Mouse (Mus musculus) E14TG2a.4 (cell line): Measurements from ENCODE around the gene Tnfrsf18.

Experiments used
- CTCF ChIP-seq: conservative IDR thresholded peaks from 2 replicates; pipeline ENCODE4 v1.5.1; 2014; ENCODE audit warnings: low read length
- NANOG ChIP-seq: IDR thresholded peaks from 2 replicates; pipeline ENCODE4 v1.6.1; 2014; ENCODE audit warnings: borderline replicate concordance, low read length, mixed read lengths
- POU5F1 ChIP-seq: IDR thresholded peaks from 2 replicates; pipeline ENCODE4 v1.6.1; 2014; ENCODE audit warnings: low read length, borderline replicate concordance

GRCm38 (mm10) chr4:156024184-156024583 lies 1.8 kb upstream of the Tnfrsf18 start:
- TF ChIP-seq CTCF = no peak
- no peak for TF ChIP-seq NANOG
- TF ChIP-seq POU5F1 = no peak
